Mouse (Mus musculus) embryonic facial prominence, embryonic 12.5 days (tissue): Measurements from ENCODE around the gene Sfr1. TPM values are rescaled to one million over a fixed set of nuclear protein-coding genes. Genes with fewer than 3 reads are reported as not detected.

ENCODE experiments used
- ATAC-seq: fragments of 200-750 bp; cut with Nextera tagmentation; 2 replicates; pipeline ENCODE4 v1.8.0; 2017; ENCODE audit not compliant: insufficient number of reproducible peaks, insufficient read depth, low FRiP score, low TSS enrichment
- H3K27ac ChIP-seq: fragments of 300-500 bp; sonication (generic); 2 replicates; pipeline ENCODE4 v1.5.1; 2016; ENCODE audit warnings: mild to moderate bottlenecking
- H3K27me3 ChIP-seq: fragments of 300-500 bp; sonication (generic); 2 replicates; pipeline ENCODE4 v1.6.1; 2016; ENCODE audit warnings: mild to moderate bottlenecking, moderate library complexity
- H3K36me3 ChIP-seq: fragments of 300-500 bp; sonication (generic); 2 replicates; pipeline ENCODE4 v1.6.1; 2016; ENCODE audit warnings: mild to moderate bottlenecking
- H3K4me1 ChIP-seq: fragments of 300-500 bp; sonication (generic); 2 replicates; pipeline ENCODE4 v1.6.1; 2016
- H3K4me2 ChIP-seq: fragments of 300-500 bp; sonication (generic); replicated peaks from 2 replicates; pipeline ENCODE4 v1.6.1; 2016; ENCODE audit warnings: mild to moderate bottlenecking, moderate library complexity
- H3K4me3 ChIP-seq: fragments of 300-500 bp; sonication (generic); 2 replicates; pipeline ENCODE4 v1.5.1; 2016; ENCODE audit warnings: mild to moderate bottlenecking
- H3K9ac ChIP-seq: fragments of 300-500 bp; sonication (generic); 2 replicates; pipeline ENCODE4 v1.6.1; 2016; ENCODE audit warnings: mild to moderate bottlenecking, moderate library complexity
- H3K9me3 ChIP-seq: fragments of 300-500 bp; sonication (generic); 2 replicates; pipeline ENCODE4 v1.6.1; 2016; ENCODE audit warnings: mild to moderate bottlenecking, moderate library complexity
- WGBS: fragments of 180-500 bp; shearing (Covaris S2); methylation state at CpG from one replicate; pipeline ENCODE4 v1.1.7; 2016; 5-methylcytosine and 5-hydroxymethylcytosine counted together
- polyA plus RNA-seq: library from polyadenylated mRNA; unstranded; fragments of >200 nt; fragmentation: Nextera tagmentation; extraction: Ambion mirVana; gene quantifications from 2 replicates; pipeline ENCODE4 v1.2.1, GENCODE M21; 2016

Sfr1 gene
- polyA plus RNA-seq = 281 and 297 TPM in 2 replicates

DNA sequence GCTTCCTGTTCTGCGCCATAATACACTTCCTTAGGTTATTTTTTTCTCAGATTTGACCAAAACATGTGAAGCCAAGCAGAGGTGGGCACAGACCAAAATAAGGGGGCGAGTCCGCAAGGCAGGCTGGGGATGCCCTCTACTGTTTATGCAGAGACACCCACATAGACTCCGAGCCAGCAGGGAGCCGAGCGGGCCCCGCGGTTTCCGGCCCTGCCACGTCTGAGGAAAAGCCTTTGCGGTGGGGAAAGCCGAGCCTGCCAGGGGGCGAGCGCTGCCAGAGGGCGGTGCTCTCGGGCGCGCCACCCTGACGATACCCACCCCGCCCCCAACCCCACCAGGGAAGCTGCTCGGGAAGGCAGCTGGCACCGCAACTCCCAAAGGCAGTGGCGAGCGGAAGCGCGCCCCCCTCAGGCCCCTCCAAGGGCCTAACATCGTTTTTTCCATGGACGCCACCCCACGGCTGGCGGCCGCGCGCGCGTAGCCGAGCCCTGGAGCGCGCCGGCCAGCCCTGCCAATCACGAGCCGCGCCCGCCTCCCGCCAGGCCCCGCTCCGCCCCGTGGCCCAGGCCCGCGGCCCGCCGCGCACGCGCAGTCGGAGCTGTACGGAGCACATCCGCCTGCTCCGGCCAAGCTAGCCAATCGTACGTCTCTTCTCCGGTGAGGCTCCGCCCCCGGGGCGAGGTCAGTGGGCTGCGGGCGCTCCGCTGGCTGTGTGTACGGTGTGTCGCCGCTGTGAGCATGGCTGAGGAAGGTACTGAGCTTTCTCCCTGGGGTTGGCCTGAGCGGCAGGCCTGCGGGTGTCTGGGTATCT, at the start of gene Sfr1:
Sfr1 (plus strand) TSS at position 612 of the 811 bp plus-strand sequence.
- peak; percentile 97 for ATAC-seq
- peak within 1 kb of the TSS; percentile 75 for H3K4me3 ChIP-seq
- no peaks in the 10 kb centered on the region for H3K27me3 ChIP-seq
- H3K4me2 ChIP-seq = peak within 1 kb of the TSS; percentile 71
- peaks cover 34% of the 10 kb centered on the region for H3K36me3 ChIP-seq
- peak within 1 kb of the TSS; percentile 98 for H3K27ac ChIP-seq
- H3K9me3 ChIP-seq = no peaks in the 10 kb centered on the region
- H3K9ac ChIP-seq = peak within 1 kb of the TSS; percentile 80
- H3K4me1 ChIP-seq = 0 out of 2 replicates have a peak, but pooled peaks cover 9% of the 10 kb centered on the region
- under 1% methylated on average over 56 of the region's 72 CpGs for WGBS

DNA sequence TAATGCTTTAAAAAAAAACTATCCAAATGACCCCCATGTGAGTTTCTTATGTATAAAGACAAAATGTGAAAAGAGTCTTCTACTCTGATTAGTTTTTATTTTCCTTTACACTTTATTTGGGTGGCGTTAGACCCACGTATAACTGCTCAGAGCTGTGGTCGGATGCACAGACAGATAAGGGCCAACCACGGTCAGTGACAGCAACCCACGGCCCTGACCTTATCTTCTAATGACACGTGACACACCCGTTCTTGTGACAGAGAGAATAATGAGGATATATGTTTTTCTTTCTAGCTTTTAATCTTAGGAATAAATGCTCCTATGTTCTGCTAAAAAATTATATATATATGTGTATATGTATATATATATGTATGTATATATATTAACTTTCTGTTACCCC, 41.9 kb upstream of the Sfr1 start:
- no peaks in the 10 kb centered on the region for H3K36me3 ChIP-seq
- no peak overlapping the region for H3K27ac ChIP-seq
- H3K9ac ChIP-seq = no peak overlapping the region
- no peak overlapping the region for H3K4me2 ChIP-seq
- no peak overlapping the region for H3K4me3 ChIP-seq
- 89% methylated on average over 7 of the region's 7 CpGs for WGBS
- no peaks in the 10 kb centered on the region for H3K4me1 ChIP-seq
- no peak for ATAC-seq
- no peaks in the 10 kb centered on the region for H3K9me3 ChIP-seq
- H3K27me3 ChIP-seq = no peaks in the 10 kb centered on the region

DNA sequence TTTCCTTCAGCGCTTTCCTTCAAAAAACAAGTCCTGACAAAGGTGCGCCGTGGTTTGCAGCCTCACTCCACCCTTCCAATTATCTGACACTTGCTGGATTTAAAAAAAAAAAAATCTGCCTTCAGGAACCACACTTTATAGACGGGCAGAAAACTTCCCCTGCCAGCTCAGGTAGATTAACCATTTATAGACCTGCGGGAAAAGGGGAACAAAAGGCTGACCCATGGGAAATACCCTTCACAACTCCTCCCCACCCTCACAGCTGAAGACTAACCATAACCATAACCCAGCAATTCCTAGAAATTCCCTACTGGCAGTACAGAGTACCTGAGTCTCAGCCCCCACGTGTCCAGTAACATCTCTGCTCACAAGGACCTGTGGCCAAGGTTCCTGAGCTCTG, 39.5 kb upstream of the Sfr1 start, which contains the start of gene Col17a1:
Col17a1 (minus strand) TSS at position 101 of the 400 bp plus-strand sequence.
- Histone ChIP-seq H3K27me3 (no peaks in the 10 kb centered on the region), H3K4me2 (no peak within 1 kb of the TSS), H3K9me3 (no peaks in the 10 kb centered on the region), H3K27ac (no peak within 1 kb of the TSS), H3K36me3 (no peaks in the 10 kb centered on the region), H3K4me3 (no peak within 1 kb of the TSS), H3K9ac (no peak within 1 kb of the TSS), H3K4me1 (no peaks in the 10 kb centered on the region)
- WGBS = 63% methylated on average over 6 of the region's 6 CpGs
- no peak for ATAC-seq

DNA sequence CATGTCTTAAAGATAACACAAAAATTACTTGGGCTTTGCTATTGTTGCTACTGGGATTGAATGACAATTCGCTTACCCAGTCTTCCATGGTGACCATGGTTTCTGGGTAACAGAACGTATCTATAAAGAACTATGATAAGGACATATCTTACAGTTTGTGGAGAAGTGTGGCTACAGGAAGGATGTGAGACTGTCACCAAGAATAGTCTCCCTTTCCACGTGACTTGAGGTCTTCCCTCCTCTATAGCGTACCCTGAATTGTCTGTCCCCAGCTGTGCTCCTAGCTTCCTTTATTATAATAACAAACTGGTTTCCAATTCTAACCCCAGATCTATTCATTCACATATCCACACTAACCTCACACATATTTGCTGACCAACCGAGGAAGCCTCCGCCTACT, 35.8 kb upstream of the Sfr1 start:
- WGBS = 91% methylated on average over 6 of the region's 6 CpGs
- Histone ChIP-seq H3K4me2 (no peak overlapping the region), H3K9me3 (no peaks in the 10 kb centered on the region), H3K27me3 (no peaks in the 10 kb centered on the region), H3K4me3 (no peak overlapping the region), H3K4me1 (no peaks in the 10 kb centered on the region), H3K27ac (no peak overlapping the region), H3K9ac (no peak overlapping the region), H3K36me3 (no peaks in the 10 kb centered on the region)
- no peak for ATAC-seq

DNA sequence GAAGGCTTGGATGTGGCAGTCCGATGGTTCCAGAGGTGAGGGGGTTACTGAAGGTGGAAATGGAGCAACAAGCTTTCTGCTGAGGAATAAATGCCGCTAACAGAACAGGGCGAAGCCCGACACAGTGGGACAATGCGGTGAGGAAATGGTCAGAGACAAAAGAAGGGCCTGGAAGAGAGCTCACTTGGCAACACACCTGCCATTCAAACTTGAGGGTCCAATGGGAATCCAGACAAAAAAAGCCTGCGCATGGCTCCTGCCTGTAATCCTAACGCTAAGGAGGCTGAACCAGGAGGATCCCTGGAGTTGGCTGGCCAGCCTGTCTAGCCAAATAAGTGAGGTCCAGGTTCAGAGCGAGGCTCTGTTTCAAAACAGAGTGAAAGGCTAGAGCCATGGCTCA, 35.1 kb upstream of the Sfr1 start:
- no peaks in the 10 kb centered on the region for H3K4me1 ChIP-seq
- H3K4me2 ChIP-seq = no peak overlapping the region
- no peaks in the 10 kb centered on the region for H3K36me3 ChIP-seq
- H3K9me3 ChIP-seq = no peaks in the 10 kb centered on the region
- no peak overlapping the region for H3K27ac ChIP-seq
- 92% methylated on average over 8 of the region's 8 CpGs for WGBS
- no peak overlapping the region for H3K4me3 ChIP-seq
- no peak overlapping the region for H3K9ac ChIP-seq
- H3K27me3 ChIP-seq = no peaks in the 10 kb centered on the region
- ATAC-seq = no peak

DNA sequence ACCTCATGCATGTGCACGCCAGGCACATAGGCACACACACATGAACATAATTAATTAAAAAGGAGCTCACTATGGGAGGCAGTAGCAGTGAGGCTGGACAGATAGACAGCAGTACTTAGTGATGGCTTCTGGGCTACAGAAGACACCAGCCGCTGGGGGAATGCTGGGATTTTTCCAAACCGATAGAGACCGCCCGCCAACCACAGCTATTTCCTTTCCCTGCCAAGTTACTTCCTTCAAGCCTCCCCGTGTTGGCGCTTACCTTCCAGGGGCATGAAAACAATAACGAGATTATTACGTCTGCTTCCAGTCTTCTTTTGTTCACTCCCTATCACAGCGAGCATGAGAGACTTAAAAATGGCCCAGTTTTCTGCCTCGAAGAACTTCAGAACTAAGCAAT, 34.4 kb upstream of the Sfr1 start:
- ATAC-seq = no peak
- no peak overlapping the region for H3K4me3 ChIP-seq
- H3K4me1 ChIP-seq = no peaks in the 10 kb centered on the region
- no peak overlapping the region for H3K9ac ChIP-seq
- H3K9me3 ChIP-seq = no peaks in the 10 kb centered on the region
- H3K27ac ChIP-seq = no peak overlapping the region
- no peaks in the 10 kb centered on the region for H3K27me3 ChIP-seq
- H3K4me2 ChIP-seq = no peak overlapping the region
- 85% methylated on average over 11 of the region's 11 CpGs for WGBS
- H3K36me3 ChIP-seq = no peaks in the 10 kb centered on the region

DNA sequence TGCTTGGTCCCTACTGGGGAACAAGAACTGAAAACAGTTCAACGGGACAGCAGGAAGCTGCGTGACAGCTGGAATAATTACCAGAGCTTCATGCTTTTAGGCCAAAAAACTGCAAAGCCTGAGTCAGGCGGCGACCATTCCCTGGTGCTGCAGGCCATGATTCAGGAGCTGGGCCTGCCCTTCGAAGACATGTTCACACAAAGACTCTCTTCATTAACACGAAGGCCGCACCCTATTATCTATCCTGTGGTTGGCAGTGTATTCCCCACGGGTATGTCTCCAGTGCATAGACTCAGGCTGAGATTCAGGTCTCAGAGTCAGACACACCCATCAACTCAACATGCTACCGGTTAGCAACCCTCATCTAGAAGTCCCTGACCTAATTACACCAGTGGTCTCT, 33.2 kb upstream of the Sfr1 start:
- no peak for ATAC-seq
- Histone ChIP-seq H3K27me3 (no peaks in the 10 kb centered on the region), H3K36me3 (no peaks in the 10 kb centered on the region), H3K4me1 (no peaks in the 10 kb centered on the region), H3K4me2 (no peak overlapping the region), H3K9ac (no peak overlapping the region), H3K27ac (no peak overlapping the region), H3K4me3 (no peak overlapping the region), H3K9me3 (no peaks in the 10 kb centered on the region)
- 55% methylated on average over 9 of the region's 9 CpGs for WGBS

DNA sequence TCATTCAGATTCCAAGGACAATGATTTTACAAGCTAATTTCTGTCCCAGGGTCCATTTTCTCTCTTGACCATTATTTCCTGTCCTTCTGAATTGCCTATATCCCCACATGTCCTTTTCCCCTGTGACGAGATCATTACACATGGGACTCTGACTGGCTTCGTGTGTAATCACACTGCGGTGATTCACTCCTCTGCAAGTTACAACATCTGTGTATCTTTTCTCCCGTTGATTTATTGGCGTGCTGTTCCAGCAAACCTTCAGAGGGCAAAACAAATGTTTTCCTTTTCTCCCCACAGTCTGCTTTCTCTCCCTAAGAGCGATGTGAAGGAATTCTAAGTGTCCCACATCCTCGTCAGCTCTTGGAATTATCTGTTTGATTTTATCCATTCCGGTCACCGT, 31.7 kb upstream of the Sfr1 start:
- Histone ChIP-seq H3K27ac (no peak overlapping the region), H3K36me3 (no peaks in the 10 kb centered on the region), H3K4me3 (no peak overlapping the region), H3K4me1 (no peaks in the 10 kb centered on the region), H3K9ac (no peak overlapping the region), H3K27me3 (no peaks in the 10 kb centered on the region), H3K4me2 (no peak overlapping the region), H3K9me3 (no peaks in the 10 kb centered on the region)
- WGBS = 72% methylated on average over 9 of the region's 9 CpGs
- ATAC-seq = no peak

DNA sequence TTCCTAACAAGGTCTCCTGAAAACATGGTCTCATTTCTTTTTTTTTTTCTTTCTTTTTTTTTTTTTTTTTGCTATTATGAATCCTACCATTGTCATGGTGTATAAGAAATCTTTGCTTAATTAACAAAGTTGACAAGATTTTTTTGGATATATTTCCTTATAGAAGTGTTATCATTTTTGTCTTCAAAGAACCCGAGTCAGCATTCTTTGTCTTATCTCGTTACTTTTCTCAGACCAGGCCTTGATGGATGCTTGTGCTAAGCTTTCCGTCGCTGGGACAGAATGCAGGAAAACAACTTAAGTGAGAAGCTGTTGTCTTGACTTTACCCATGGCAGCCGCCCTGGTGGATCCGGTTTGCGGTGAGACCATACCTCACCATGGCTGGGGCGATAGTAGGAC, 31.0 kb upstream of the Sfr1 start:
- no peak for ATAC-seq
- 95% methylated on average over 8 of the region's 8 CpGs for WGBS
- no peaks in the 10 kb centered on the region for H3K36me3 ChIP-seq
- H3K27me3 ChIP-seq = no peaks in the 10 kb centered on the region
- no peak overlapping the region for H3K4me2 ChIP-seq
- no peaks in the 10 kb centered on the region for H3K9me3 ChIP-seq
- no peak overlapping the region for H3K9ac ChIP-seq
- H3K27ac ChIP-seq = no peak overlapping the region
- H3K4me3 ChIP-seq = no peak overlapping the region
- no peaks in the 10 kb centered on the region for H3K4me1 ChIP-seq

DNA sequence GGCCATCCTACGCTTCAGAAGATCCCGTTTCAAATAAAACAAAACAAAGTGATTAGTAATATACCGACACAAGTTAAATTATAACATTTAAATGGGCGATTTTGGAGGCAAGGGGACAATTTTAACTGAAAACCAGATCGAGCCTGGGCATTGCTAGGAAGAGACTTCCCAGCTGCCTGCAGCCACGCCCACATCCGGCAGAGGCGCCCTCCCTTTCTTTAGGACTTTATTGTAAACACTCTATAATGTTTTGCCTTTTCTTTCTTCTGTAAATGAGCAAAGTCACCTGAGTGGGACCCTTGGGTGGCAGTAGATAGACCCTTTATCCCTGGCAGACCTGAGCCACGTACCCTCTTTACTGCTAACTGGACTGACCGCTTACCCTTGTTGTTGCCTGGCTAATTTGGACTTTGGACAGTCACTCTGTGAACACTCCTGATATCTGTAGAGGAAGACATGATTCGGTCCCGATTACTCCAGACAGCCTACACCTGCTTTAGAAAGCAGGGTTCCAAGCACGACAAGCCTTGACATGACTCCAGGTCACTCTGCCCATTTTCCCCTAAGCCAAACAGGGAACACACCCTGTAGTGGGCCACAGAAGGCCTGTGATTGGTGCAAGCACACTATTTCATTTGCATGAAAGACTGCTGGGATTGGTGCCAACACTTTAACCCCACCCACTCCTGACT, 26.3 kb upstream of the Sfr1 start:
- no peaks in the 10 kb centered on the region for H3K27me3 ChIP-seq
- WGBS = 67% methylated on average over 13 of the region's 13 CpGs
- H3K4me1 ChIP-seq = no peaks in the 10 kb centered on the region
- no peak overlapping the region for H3K4me3 ChIP-seq
- H3K27ac ChIP-seq = no peak overlapping the region
- ATAC-seq = no peak
- H3K9me3 ChIP-seq = no peaks in the 10 kb centered on the region
- H3K4me2 ChIP-seq = no peak overlapping the region
- H3K9ac ChIP-seq = no peak overlapping the region
- H3K36me3 ChIP-seq = no peaks in the 10 kb centered on the region

DNA sequence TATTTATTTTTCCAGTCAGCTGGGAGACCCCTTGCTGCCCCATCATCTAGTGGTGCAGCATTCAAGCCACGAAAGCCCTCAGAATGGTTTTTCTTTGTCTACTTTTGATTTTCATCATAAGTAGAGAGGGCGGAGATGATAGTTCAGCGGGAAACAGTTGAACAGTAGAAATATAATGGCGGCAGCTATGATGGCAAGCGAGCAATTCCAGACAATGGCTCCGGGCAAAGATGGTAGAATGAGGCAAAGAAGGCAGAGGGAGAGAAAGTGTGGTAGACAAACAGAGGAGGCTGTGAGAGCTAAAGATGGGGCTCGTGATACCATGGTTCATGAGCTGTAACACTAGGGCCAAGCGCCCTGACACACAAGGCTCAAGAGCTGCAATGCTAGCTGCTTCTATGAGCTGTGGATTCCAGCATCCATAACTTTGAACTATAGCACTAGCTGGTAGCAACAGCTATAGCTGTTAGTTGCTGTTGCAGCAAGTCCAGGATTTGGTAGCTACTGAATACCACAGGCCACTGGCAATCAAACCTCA, 25.6 kb upstream of the Sfr1 start:
- Histone ChIP-seq H3K4me3 (no peak overlapping the region), H3K36me3 (no peaks in the 10 kb centered on the region), H3K27me3 (no peaks in the 10 kb centered on the region), H3K4me2 (no peak overlapping the region), H3K4me1 (no peaks in the 10 kb centered on the region), H3K9me3 (no peaks in the 10 kb centered on the region), H3K27ac (no peak overlapping the region), H3K9ac (no peak overlapping the region)
- WGBS = 88% methylated on average over 8 of the region's 8 CpGs
- no peak for ATAC-seq

DNA sequence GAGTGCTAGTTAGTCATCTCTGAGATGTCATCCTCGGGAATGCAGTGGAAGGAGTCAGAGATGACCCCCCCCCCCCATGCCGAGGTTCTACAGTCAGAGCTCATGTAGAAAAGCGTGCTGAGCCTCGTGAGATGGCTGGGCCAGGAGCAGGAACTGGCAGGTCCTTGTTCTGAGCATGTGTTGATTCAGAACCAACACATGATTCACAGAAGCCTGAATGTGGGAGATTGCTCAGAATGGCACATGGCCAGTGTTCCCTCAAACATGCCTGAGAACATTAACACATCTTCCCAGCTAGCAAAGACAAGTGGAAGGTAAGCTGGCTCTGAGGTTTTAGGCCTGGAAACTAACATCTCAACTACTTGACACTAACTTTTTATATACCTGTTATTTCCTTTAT, 21.1 kb upstream of the Sfr1 start:
- Histone ChIP-seq H3K27me3 (no peaks in the 10 kb centered on the region), H3K27ac (no peak overlapping the region), H3K9ac (no peak overlapping the region), H3K36me3 (no peaks in the 10 kb centered on the region), H3K4me3 (no peak overlapping the region), H3K4me1 (no peaks in the 10 kb centered on the region), H3K9me3 (no peaks in the 10 kb centered on the region), H3K4me2 (no peak overlapping the region)
- ATAC-seq = no peak
- 86% methylated on average over 4 of the region's 4 CpGs for WGBS
